Mouse (Mus musculus): ENCODE measurements at regions not wholly inside any gene's neighbourhood (a gene's known extent, or its start where the extent isn't known, plus 50 kb on each side); places are given as distances from the start of the nearest gene placed in this dataset.

GRCm38 (mm10) chr2:157674906-157675305 lies 62.3 kb upstream of the Ctnnbl1 start:
- TF ChIP-seq CTCF (IDR thresholded peaks at IDR 0.05; ENCODE audit: low read depth, low read length) = no peak
- no peak for TF ChIP-seq POLR2A (IDR thresholded peaks at IDR 0.05; ENCODE audit: borderline replicate concordance, low read depth, low read length)

All from bone marrow macrophage, adult 2 months (primary cell).